Mouse (Mus musculus) MEL (cell line): ENCODE data around the gene Syne2.

Experiments
- CTCF ChIP-seq, 3 experiments: IDR thresholded peaks in 2 of 3; conservative IDR thresholded peaks in 1 of 3; 2 replicates each; pipeline ENCODE4 v1.5.1; 2011 to 2012; ENCODE audit warnings: low read length in 3 of 3, low read depth in 2 of 3, mild to moderate bottlenecking in 2 of 3, improper control_type of control experiment in 1 of 3, inconsistent platforms in 1 of 3, mixed read lengths in 1 of 3, moderate library complexity in 1 of 3; ENCODE audit not compliant: control insufficient read depth in 1 of 3, insufficient read depth in 1 of 3, poor library complexity in 1 of 3, severe bottlenecking in 1 of 3
- E2F4 ChIP-seq: IDR thresholded peaks from 2 replicates; pipeline ENCODE4 v1.6.1; 2011; ENCODE audit warnings: low read depth, low read length, improper control_type of control experiment, borderline replicate concordance
- GATA1 ChIP-seq: IDR thresholded peaks from 2 replicates; pipeline ENCODE4 v1.6.1; 2011; ENCODE audit warnings: low read depth, low read length, improper control_type of control experiment
- MAFK ChIP-seq: IDR thresholded peaks from 2 replicates; pipeline ENCODE4 v1.6.1; 2011; ENCODE audit warnings: low read depth, mild to moderate bottlenecking, low read length, improper control_type of control experiment, borderline replicate concordance
- POLR2A ChIP-seq, 2 experiments: IDR thresholded peaks; 2 replicates each; pipeline ENCODE4 v1.6.1; 2011 to 2012; ENCODE audit warnings: low read length in 2 of 2, mild to moderate bottlenecking in 2 of 2, control low read depth in 1 of 2, improper control_type of control experiment in 1 of 2, low read depth in 1 of 2, moderate library complexity in 1 of 2; ENCODE audit not compliant: control insufficient read depth in 1 of 2, insufficient read depth in 1 of 2, poor library complexity in 1 of 2
- POLR2AphosphoS2 ChIP-seq: IDR thresholded peaks from 2 replicates; pipeline ENCODE4 v1.6.1; 2011; ENCODE audit warnings: low read length, improper control_type of control experiment
- RCOR1 ChIP-seq: IDR thresholded peaks from 2 replicates; pipeline ENCODE4 v1.6.1; 2012; ENCODE audit warnings: low read depth, mild to moderate bottlenecking, inconsistent platforms, low read length, improper control_type of control experiment
- ZNF384 ChIP-seq: IDR thresholded peaks from 2 replicates; pipeline ENCODE4 v1.6.1; 2012; ENCODE audit warnings: low read depth, mild to moderate bottlenecking, inconsistent platforms, low read length, improper control_type of control experiment

- TF ChIP-seq POLR2A (IDR thresholded peaks at IDR 0.05; ENCODE audit: control insufficient read depth in 1 of 2, insufficient read depth in 1 of 2, low read depth in 1 of 2, low read length in 2 of 2, poor library complexity in 1 of 2) (no peak), RCOR1 (no peak), CTCF (IDR thresholded peaks at IDR 0.05 in 2 of 3, conservative IDR thresholded peaks at IDR 0.05 in 1 of 3; ENCODE audit: control insufficient read depth in 1 of 3, insufficient read depth in 1 of 3, low read depth in 2 of 3, low read length in 3 of 3, poor library complexity in 1 of 3, severe bottlenecking in 1 of 3) (no peak), MAFK (no peak), E2F4 (no peak), GATA1 (no peak), POLR2AphosphoS2 (no peak), ZNF384 (no peak)
These were observed 32.3 kb downstream of the Syne2 start for GRCm38 (mm10) chr12:75850205-75850604.
